Mouse (Mus musculus): ENCODE data around the gene Tmod3. TPM values are rescaled to one million over a fixed set of nuclear protein-coding genes. Genes with fewer than 3 reads are reported as not detected.
A peak's percentile ranks its signal among the peaks of the same experiment; 100 is the strongest.
"Not testable (repeated sequence)": the region's sequence is repeated elsewhere in the genome, so short reads cannot be mapped to it uniquely, and the experiment has no call there.

Tmod3 gene
- total RNA-seq, 2 experiments from 2014 or later: 39.9 to 41.2 TPM

GRCm38 (mm10) chr9:75511236-75511939 is 48.1 kb downstream of the Tmod3 start:
- DNase-seq (ENCODE audit: low spot score in 2 of 2): no peak

DNA sequence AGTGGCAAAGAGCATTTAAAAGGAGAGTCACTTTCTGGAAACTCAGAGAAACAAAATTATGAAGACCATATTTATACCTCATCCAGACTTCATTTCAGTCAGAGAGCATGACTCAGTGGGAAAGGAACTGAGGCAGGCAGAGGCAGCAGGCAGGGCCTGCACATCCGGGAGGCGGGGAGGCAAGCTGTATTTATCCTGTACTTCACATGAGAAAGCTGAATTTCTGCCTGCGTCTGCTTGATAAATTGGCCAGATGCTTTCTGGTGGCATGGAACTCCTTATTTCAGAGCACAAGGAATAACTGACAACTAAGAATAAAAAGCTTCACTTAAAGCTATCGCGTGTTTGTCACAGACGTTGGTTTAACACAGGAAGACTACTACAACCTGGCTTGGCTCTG is 55.1 kb downstream of the Tmod3 start:
- peak; percentile 22 to 59 for DNase-seq (ENCODE audit: low spot score in 2 of 2)

GRCm38 (mm10) chr9:75498571-75498970 is 60.9 kb downstream of the Tmod3 start:
- no peak for DNase-seq (ENCODE audit: low spot score in 2 of 2)

- no peak for DNase-seq (ENCODE audit: low spot score in 2 of 2)
Observed at GRCm38 (mm10) chr9:75495945-75496344, 63.5 kb downstream of the Tmod3 start.

GRCm38 (mm10) chr9:75494407-75495005 is 65.0 kb downstream of the Tmod3 start:
- DNase-seq (ENCODE audit: low spot score in 2 of 2): peak in 1 of 2 experiments; percentile 45

- not testable (repeated sequence) for DNase-seq (ENCODE audit: low spot score in 2 of 2)
Observed at GRCm38 (mm10) chr9:75488255-75488654, 71.2 kb downstream of the Tmod3 start.

DNA sequence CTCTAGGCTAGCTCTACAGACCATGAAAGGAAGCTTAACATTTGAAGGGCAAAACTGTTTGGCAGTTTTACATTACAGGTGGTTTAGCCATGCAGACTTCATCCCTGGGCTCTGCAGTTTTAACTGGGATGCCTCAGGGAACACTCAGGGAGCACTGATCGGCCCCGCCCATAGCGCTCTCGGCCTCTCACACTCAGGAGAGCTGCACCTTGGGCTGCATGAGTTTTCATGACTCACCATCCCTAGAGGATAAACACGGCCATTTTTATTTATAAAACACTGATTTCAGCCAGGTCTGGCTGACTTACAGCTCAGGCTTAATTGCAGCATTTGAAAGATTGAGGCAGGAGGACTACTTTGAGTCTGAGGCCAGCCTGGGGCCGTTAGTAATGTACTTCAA is 74.2 kb downstream of the Tmod3 start:
- DNase-seq (ENCODE audit: low spot score in 2 of 2): no peak

DNA sequence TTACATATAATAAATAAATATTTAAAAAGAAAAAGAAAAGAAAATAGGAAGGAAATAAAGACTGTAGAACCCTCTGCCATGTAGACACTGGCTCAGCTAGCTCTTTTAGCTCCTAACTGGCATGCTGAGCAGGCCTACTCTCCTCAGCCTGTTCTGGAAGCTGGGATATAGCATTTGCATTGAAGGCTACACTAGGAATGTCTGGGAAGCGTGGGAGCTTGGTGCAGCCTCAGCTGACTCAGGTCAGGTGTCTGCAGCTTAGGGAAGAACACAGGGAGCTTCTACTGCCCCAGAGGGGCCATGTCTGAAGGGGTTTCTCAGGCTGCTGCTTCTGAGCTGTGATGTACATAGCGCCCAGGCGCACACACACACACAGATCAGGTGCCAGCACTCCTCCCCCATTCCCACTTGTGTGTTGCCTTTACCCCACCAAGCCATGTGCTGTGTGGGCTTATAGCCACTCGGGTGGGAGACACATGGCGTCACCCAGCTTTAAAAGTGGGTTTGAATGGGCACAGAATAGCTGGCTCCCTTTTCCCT is 78.9 kb downstream of the Tmod3 start:
- peak; percentile 11 to 42 for DNase-seq (ENCODE audit: low spot score in 2 of 2)

DNA sequence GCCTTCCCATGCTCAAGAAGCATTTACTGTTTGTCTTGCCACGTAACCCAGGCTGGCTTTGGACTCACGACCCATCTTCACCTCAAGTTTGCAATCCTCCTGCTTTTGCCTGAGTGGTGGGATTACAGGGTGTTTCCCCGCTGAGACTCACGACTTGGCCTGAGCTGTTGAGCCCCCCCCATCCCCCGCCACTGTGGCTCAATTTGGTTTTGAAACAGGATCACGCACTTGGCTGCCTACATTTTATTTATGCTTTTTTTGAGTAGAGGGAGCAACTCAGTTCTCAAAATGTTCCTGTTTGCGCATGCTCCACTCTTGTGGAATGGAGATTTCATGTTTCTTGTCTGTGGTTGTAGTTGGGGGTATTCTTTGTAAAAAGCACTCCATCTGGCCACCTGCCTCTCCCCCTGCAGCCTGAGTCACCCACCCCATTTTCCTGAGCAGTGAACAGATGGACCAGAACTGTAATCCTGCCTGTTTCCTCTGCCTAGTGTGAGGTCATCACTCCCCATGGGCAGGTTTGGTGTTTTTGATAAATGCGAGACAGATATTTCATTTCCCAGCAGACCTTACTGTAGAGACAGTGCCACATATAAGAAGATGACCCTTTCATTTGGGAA is 80.2 kb downstream of the Tmod3 start:
- DNase-seq (ENCODE audit: low spot score in 2 of 2): peak; percentile 13 to 55

DNA sequence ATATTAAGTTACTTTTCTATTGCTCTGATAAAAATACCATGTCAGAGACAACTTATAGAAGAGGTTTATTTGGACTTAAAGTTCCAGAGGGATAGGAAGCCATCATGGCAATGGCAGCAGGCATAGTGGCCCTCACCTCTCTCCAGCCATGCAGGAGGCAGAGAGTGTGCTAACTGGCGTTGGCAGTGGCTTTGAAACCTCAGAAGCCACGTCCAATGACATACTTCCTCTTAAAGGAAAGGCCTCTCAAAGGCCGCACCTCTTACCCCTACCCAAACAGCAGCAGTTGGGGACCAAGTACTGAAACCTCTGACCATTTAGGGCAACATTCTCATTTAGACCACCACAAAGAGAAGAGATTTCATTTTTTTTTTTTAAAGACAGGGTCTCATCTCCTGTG is 82.2 kb downstream of the Tmod3 start:
- no peak for DNase-seq (ENCODE audit: low spot score in 2 of 2)

- no peak for DNase-seq (ENCODE audit: low spot score in 2 of 2)
Observed at GRCm38 (mm10) chr9:75468297-75468696, 91.2 kb downstream of the Tmod3 start.

DNA sequence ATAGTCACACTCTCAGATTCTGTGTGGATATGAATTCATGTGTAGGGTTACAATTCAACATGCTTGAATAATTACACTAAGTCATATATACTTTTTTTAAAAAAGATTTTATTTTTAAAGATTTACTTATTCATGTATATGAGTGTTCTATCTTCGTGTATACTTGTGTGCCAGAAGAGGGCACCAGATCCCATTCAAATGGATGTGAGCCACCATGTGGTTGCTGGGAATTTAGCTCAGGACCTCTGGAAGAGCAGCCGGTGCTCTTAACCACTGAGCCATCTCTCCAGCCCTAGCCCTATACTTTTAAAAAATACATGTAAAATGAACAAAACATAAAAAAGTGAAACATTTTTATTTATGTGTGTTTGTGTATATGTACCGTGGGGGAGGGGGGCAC is 91.9 kb downstream of the Tmod3 start:
- DNase-seq (ENCODE audit: low spot score in 2 of 2): no peak

GRCm38 (mm10) chr9:75466641-75467040 is 92.8 kb downstream of the Tmod3 start:
- no peak for DNase-seq (ENCODE audit: low spot score in 2 of 2)

GRCm38 (mm10) chr9:75465856-75466255 is 93.6 kb downstream of the Tmod3 start:
- no peak for DNase-seq (ENCODE audit: low spot score in 2 of 2)

DNA sequence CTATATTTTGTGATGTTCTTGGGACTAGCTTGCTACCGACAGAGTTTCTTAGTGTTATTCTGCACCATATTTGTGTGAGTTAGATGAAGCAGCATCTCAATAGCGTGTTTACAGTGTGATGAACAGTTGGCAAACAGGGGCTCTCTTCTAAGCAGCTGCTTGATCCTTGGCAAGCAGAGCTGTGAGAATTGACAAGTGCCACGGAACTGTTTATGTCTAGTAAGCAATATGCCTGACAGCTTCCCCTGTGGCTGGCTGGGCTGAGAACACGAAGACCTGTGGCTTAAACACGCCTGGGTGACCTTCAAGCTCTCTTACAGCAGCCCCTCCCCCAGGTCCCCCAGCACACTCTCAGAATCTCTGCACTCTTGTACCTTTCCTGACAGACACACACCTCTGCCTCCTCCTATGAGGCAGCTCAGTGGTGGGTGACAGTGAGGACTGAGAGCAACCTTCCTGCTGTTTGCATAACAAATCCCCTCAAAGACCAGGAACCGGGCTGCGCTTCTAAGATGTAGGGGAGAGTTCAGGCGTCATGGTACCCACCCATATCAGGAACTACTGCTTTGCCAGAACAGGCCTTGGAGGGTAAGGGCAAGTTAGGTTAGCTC is 96.3 kb downstream of the Tmod3 start:
- peak; percentile 30 to 72 for DNase-seq (ENCODE audit: low spot score in 2 of 2)

- no peak for DNase-seq (ENCODE audit: low spot score in 2 of 2)
Observed at GRCm38 (mm10) chr9:75455684-75456083, 103.8 kb downstream of the Tmod3 start.

DNA sequence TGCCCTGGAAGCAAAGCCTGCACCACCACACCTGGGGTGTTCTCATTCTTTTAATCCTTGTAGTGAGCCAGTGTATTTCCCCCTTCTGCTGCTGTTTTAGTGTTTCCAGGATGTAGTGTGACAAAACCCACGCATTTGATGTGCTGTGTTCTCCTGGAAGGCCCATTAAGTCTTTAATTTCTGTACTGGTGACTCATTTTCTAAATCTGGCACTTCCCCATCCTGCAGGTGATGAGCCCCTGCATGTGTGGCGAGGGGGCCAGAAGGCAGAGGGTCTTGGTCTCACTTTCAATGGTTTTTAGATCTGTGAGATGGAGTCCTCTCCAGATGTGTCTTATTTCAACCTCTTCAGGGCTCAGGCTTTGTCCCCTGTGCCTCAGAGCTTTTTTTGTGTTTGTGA is 105.5 kb downstream of the Tmod3 start:
- DNase-seq (ENCODE audit: low spot score in 2 of 2): no peak

GRCm38 (mm10) chr9:75448021-75448420 is 111.4 kb downstream of the Tmod3 start:
- DNase-seq (ENCODE audit: low spot score in 2 of 2): no peak
